Mouse (Mus musculus) bone marrow macrophage, adult 2 months (primary cell): ENCODE results near the gene Ptpn12.

ENCODE experiments used
- CTCF ChIP-seq: IDR thresholded peaks from 2 replicates; pipeline ENCODE4 v1.5.1; 2012; ENCODE audit warnings: low read depth, mild to moderate bottlenecking, low read length, moderate library complexity
- POLR2A ChIP-seq: IDR thresholded peaks from 2 replicates; pipeline ENCODE4 v1.6.1; 2012; ENCODE audit warnings: mild to moderate bottlenecking, low read depth, low read length, borderline replicate concordance

DNA sequence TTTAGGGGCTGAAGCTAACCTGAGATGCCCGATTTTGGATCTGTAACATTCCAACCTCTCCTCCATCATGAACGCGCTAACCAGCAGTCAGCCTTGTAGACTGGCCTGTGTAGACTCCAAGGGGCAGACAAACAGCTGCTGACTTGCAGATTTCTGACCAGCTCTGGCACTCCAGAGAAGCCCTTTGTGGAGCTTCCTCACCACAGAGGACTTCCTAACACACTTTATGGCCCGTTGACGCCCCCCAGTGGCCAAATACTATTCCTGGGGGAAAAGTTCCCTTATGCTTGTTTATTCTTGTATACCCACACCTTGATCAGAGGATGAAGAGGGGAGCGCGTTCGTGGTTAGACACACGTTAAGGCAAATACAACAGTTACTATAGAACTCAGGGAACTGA is 86.7 kb downstream of the Ptpn12 start:
- TF ChIP-seq POLR2A (no peak), CTCF (no peak)
